Mouse (Mus musculus): ENCODE data around the gene Asap2.

GRCm38 (mm10) chr12:21133031-21133430 lies 142.8 kb downstream of the Asap2 start:
- TF ChIP-seq ZKSCAN1 (IDR thresholded peaks at IDR 0.05; ENCODE audit: low read depth, low read length) (no peak), GATA1 (IDR thresholded peaks at IDR 0.05; ENCODE audit: low read depth, low read length) (no peak), JUND (IDR thresholded peaks at IDR 0.05; ENCODE audit: low read depth, low read length) (no peak), MAX (IDR thresholded peaks at IDR 0.05; ENCODE audit: low read length) (no peak), NELFE (IDR thresholded peaks at IDR 0.05; ENCODE audit: low read depth, low read length) (no peak), EP300 (IDR thresholded peaks at IDR 0.05; ENCODE audit: low read depth in 1 of 2, low read length in 2 of 2) (no peak), POLR2A (IDR thresholded peaks at IDR 0.05; ENCODE audit: control insufficient read depth in 1 of 2, insufficient read depth in 1 of 2, low read depth in 1 of 2, low read length in 2 of 2, poor library complexity in 1 of 2) (no peak), CTCF (IDR thresholded peaks at IDR 0.05 in 2 of 3, conservative IDR thresholded peaks at IDR 0.05 in 1 of 3; ENCODE audit: control insufficient read depth in 1 of 3, insufficient read depth in 1 of 3, low read depth in 2 of 3, low read length in 3 of 3, poor library complexity in 1 of 3, severe bottlenecking in 1 of 3) (no peak), TCF12 (IDR thresholded peaks at IDR 0.05; ENCODE audit: low read depth, low read length) (no peak), MAFK (IDR thresholded peaks at IDR 0.05; ENCODE audit: borderline replicate concordance, low read depth, low read length) (no peak)

All from MEL (cell line).